Mouse (Mus musculus) Muller cell, postnatal 12 days (primary cell): ENCODE results near the gene Zfp3.

Source experiments
- DNase-seq: peaks from one replicate; pipeline ENCODE4 v3.0.0-alpha.2; 2015; ENCODE audit errors: inconsistent ontology term

The Zfp3 gene

DNA sequence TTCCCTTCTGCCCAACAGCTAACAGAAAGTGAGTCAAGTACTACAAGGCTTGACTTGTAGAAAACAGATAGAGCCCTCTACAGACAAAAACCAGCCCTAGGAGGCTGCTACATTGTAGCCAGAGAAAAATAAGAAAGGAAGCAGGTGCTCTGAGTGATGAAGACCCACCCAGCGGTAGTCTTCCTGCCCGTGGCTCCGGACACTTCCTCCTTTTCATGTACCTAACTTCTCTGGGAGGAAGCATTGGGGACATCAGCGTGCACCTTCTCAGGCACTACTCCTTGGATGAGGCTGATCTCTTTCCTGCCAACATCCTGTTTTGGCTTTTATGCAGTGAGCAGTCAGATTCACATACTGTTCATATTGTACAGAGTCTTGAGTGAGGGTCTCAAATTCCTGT lies 42.7 kb downstream of the Zfp3 start:
- DNase-seq = no peak

GRCm38 (mm10) chr11:70807630-70808029 lies 43.6 kb downstream of the Zfp3 start:
- no peak for DNase-seq

DNA sequence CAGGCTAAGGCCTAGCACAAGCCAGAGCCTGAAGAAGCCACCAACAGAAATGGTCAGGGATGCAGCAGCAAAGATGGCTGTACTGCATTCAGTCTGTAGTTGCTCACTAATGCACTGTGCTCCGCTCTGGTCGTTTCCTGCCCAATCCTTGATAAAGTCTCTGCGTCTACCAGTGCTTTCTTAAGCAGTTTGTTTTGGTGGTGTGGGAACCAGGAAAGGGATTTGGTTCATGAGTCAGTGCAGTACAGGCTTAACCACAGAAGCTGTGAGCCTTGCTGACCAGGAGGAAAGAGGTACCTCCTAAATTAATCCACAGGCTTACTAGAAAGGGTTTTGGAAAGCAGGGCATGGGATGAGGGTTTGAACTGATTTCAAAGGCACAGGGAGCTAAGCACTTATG lies 44.1 kb downstream of the Zfp3 start:
- DNase-seq = no peak

DNA sequence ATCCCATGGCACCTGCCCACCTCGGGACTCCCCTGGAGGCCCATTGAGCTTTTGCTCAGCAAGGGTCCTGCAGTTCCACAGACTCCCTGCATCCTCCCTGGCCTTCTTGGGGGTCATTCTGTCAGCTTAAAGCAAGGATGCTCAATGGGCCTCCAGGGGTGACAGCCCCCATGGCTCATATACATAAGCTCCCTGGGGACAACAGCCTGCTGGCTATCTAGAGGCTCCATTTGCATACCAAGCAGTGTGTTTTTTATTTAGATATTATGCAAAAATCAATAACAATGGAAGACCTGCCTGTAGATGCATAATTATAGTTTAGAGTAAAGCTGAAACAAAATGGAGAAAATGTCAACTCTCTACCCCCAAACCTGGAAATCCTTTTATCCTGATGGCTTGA lies 45.0 kb downstream of the Zfp3 start:
- DNase-seq = no peak

DNA sequence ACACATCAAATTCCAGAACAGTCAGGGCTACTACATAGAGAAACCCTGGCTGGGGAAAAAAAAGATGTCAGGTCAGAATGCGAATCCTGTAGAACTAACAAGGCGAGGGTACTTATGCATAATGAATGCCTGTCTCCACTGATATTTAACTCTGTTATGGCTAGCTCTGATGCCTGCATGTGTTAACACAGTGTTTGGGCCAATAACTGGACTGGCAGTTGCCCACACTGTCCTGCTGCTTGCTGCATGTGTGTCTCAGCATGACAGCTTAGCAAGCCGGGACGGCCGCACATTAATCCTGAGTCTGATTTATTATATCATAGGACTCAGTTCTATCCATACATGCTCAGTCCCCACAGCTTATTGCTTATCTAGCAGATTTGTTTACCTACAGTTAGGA lies 47.0 kb downstream of the Zfp3 start:
- no peak for DNase-seq

GRCm38 (mm10) chr11:70811471-70812240 lies 47.6 kb downstream of the Zfp3 start:
- no peak for DNase-seq

DNA sequence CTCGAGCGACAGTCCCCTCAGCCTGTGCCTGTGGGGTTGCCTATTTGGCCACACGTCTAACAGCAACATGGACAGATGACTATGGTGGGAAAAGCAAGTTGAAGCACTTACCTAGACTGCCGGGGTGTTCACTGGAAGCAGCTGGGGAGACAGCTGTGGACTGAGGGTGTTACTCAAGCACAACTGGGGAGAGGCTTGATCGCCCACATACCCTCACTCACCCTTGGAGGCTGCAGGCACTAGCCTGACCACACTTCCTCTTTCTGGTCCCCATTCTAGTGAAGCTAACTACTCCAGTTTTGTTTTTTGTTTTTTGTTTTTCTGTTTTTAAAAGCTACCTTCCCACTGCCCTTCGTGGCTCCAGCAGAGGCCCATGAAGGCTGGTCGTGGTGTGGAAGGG lies 48.4 kb downstream of the Zfp3 start, which contains the start of gene Scimp:
Gene Scimp (minus strand): TSS at position 222 of the 400 bp plus-strand sequence.
- DNase-seq = no peak

DNA sequence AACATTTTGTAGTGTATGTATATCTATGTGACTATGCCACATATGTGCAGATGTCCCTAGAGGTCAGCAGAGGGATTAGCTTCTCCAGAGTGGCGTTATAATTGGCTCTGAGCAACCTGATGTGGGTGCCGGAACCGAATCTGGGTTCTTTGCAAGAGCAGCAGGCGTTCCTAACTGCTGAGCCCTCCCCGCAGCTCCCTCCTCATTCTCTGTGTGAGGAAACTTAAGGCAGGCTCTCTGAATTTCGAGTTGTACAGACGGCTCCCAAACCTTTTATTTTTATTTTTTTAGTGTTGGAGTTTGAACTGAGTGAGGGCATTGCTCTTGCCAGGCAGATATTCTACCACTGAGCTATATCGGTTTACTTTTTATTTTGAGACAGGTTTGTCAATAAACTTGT lies 51.1 kb downstream of the Zfp3 start:
- no peak for DNase-seq

DNA sequence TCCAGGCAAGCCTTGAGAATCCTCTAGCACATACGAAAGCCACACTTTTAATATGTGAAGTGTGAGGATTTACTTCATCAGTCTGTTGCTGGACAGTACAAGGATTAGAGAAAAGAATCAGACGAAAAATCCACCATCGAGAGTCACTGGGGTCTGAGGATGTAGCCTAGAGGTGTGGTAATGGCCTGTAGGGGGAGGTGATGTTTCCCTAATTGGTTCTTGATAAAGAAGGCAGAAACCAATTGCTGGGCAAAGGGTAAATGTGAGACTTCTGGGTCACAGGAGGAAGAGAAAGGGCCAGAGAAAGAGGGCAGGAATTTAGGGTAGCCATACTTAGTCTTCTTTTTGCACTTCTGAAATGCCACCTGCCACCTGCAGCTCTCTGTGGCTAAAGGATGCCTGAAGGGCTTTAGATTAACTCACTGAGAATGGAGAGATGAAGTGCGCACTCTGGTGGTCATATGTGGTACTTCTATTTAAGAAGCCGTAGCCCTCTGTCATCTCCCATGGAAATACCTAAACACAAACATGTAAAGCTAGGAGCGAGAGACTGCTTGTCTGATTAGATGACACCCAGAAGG lies 51.6 kb downstream of the Zfp3 start:
- peak; percentile 64 for DNase-seq

- DNase-seq = no peak
These were observed 52.8 kb downstream of the Zfp3 start for GRCm38 (mm10) chr11:70816770-70817169.

- no peak for DNase-seq
These were observed 56.1 kb downstream of the Zfp3 start for GRCm38 (mm10) chr11:70820120-70820519.

GRCm38 (mm10) chr11:70821728-70822591 lies 58.0 kb downstream of the Zfp3 start:
- DNase-seq = peak; percentile 37
